Mouse (Mus musculus) forebrain, embryonic 10.5 days (tissue): ENCODE measurements around the gene Fgfr2. TPM values are rescaled to one million over a fixed set of nuclear protein-coding genes. Genes with fewer than 3 reads are reported as not detected.

Experiments used
- DNase-seq: peaks from one replicate; pipeline ENCODE4 v3.0.0-alpha.2; 2017; ENCODE audit warnings: low spot score; ENCODE audit errors: extremely low spot score
- H3K27ac ChIP-seq: fragments of 300-500 bp; sonication (generic); 2 replicates; pipeline ENCODE4 v1.5.1; 2016; ENCODE audit warnings: mild to moderate bottlenecking
- H3K27me3 ChIP-seq: fragments of 300-500 bp; sonication (generic); 2 replicates; pipeline ENCODE4 v1.6.1; 2016; ENCODE audit warnings: mild to moderate bottlenecking; ENCODE audit not compliant: poor library complexity, severe bottlenecking
- H3K36me3 ChIP-seq: fragments of 300-500 bp; sonication (generic); replicated peaks from 2 replicates; pipeline ENCODE4 v1.6.1; 2016; ENCODE audit warnings: mild to moderate bottlenecking, moderate library complexity
- H3K4me1 ChIP-seq: fragments of 300-500 bp; sonication (generic); 2 replicates; pipeline ENCODE4 v1.6.1; 2016
- H3K4me3 ChIP-seq: fragments of 300-500 bp; sonication (generic); 2 replicates; pipeline ENCODE4 v1.5.1; 2016; ENCODE audit warnings: mild to moderate bottlenecking, moderate library complexity
- H3K9me3 ChIP-seq: fragments of 300-500 bp; sonication (generic); 2 replicates; pipeline ENCODE4 v1.6.1; 2016; ENCODE audit warnings: mild to moderate bottlenecking, moderate library complexity
- WGBS: fragments of 180-500 bp; shearing (Covaris S2); methylation state at CpG from one replicate; pipeline ENCODE4 v1.1.7; 2016; 5-methylcytosine and 5-hydroxymethylcytosine counted together
- polyA plus RNA-seq: library from polyadenylated mRNA; unstranded; fragments of >200 nt; fragmentation: Nextera tagmentation; extraction: Ambion mirVana; gene quantifications from 2 replicates; pipeline ENCODE4 v1.2.1, GENCODE M21; 2016

Gene Fgfr2
- polyA plus RNA-seq, 1 experiment from 2014 or later: 55.7 TPM

GRCm38 (mm10) chr7:132891561-132892310 lies 231.4 kb downstream of the Fgfr2 start:
- no peaks in the 10 kb centered on the region for H3K9me3 ChIP-seq
- no peaks in the 10 kb centered on the region for H3K36me3 ChIP-seq
- no peaks in the 10 kb centered on the region for H3K27me3 ChIP-seq
- H3K4me3 ChIP-seq: no peak overlapping the region
- no peak for DNase-seq
- 88% methylated on average over 5 of the region's 5 CpGs for WGBS
- no peak overlapping the region for H3K27ac ChIP-seq
- peaks cover 11% of the 10 kb centered on the region; the same call in 1 of the 2 replicates for H3K4me1 ChIP-seq

- H3K27me3 ChIP-seq: no peaks in the 10 kb centered on the region
- DNase-seq: no peak
- H3K27ac ChIP-seq: no peak overlapping the region
- H3K4me1 ChIP-seq: peaks cover 11% of the 10 kb centered on the region; the same call in 1 of the 2 replicates
- H3K36me3 ChIP-seq: peaks cover 6% of the 10 kb centered on the region; the same call in 1 of the 2 replicates
- H3K4me3 ChIP-seq: no peak overlapping the region
- 92% methylated on average over 5 of the region's 5 CpGs for WGBS
- no peaks in the 10 kb centered on the region for H3K9me3 ChIP-seq
Measured at GRCm38 (mm10) chr7:132890201-132890600, 232.9 kb downstream of the Fgfr2 start.

GRCm38 (mm10) chr7:132889691-132890090 lies 233.5 kb downstream of the Fgfr2 start:
- Histone ChIP-seq H3K4me1 (peaks cover 11% of the 10 kb centered on the region; the same call in 1 of the 2 replicates), H3K4me3 (no peak overlapping the region), H3K27me3 (no peaks in the 10 kb centered on the region), H3K9me3 (no peaks in the 10 kb centered on the region), H3K36me3 (peaks cover 11% of the 10 kb centered on the region), H3K27ac (no peak overlapping the region)
- WGBS: 95% methylated on average over 8 of the region's 8 CpGs
- DNase-seq: no peak

- H3K27me3 ChIP-seq: no peaks in the 10 kb centered on the region
- H3K9me3 ChIP-seq: no peaks in the 10 kb centered on the region
- H3K36me3 ChIP-seq: peaks cover 21% of the 10 kb centered on the region
- peaks cover 11% of the 10 kb centered on the region; the same call in 1 of the 2 replicates for H3K4me1 ChIP-seq
- DNase-seq: no peak
- 67% methylated on average over 4 of the region's 4 CpGs for WGBS
- H3K4me3 ChIP-seq: no peak overlapping the region
- H3K27ac ChIP-seq: no peak overlapping the region
Measured at GRCm38 (mm10) chr7:132888518-132889249, 234.5 kb downstream of the Fgfr2 start.

GRCm38 (mm10) chr7:132888052-132888451 lies 235.1 kb downstream of the Fgfr2 start:
- H3K4me1 ChIP-seq: peaks cover 11% of the 10 kb centered on the region; the same call in 1 of the 2 replicates
- no peaks in the 10 kb centered on the region for H3K9me3 ChIP-seq
- DNase-seq: no peak
- no peak overlapping the region for H3K4me3 ChIP-seq
- peaks cover 27% of the 10 kb centered on the region for H3K36me3 ChIP-seq
- no peak overlapping the region for H3K27ac ChIP-seq
- WGBS: 84% methylated on average over 3 of the region's 3 CpGs
- no peaks in the 10 kb centered on the region for H3K27me3 ChIP-seq

- WGBS: 70% methylated on average over 7 of the region's 7 CpGs
- DNase-seq: no peak
- Histone ChIP-seq H3K36me3 (peaks cover 36% of the 10 kb centered on the region), H3K27ac (peak overlapping the region; percentile 32; the same call in 1 of the 2 replicates), H3K4me1 (peaks cover 11% of the 10 kb centered on the region; the same call in 1 of the 2 replicates), H3K4me3 (no peak overlapping the region), H3K27me3 (no peaks in the 10 kb centered on the region), H3K9me3 (no peaks in the 10 kb centered on the region)
Measured at GRCm38 (mm10) chr7:132887019-132887804, 235.9 kb downstream of the Fgfr2 start.

- H3K4me1 ChIP-seq: peaks cover 11% of the 10 kb centered on the region; the same call in 1 of the 2 replicates
- H3K27ac ChIP-seq: no peak overlapping the region
- H3K4me3 ChIP-seq: no peak overlapping the region
- no peaks in the 10 kb centered on the region for H3K27me3 ChIP-seq
- peaks cover 66% of the 10 kb centered on the region for H3K36me3 ChIP-seq
- WGBS: 91% methylated on average over 7 of the region's 7 CpGs
- H3K9me3 ChIP-seq: no peaks in the 10 kb centered on the region
- DNase-seq: no peak
Measured at GRCm38 (mm10) chr7:132884031-132884430, 239.1 kb downstream of the Fgfr2 start.

GRCm38 (mm10) chr7:132882343-132882742 lies 240.8 kb downstream of the Fgfr2 start:
- no peaks in the 10 kb centered on the region for H3K9me3 ChIP-seq
- no peaks in the 10 kb centered on the region for H3K27me3 ChIP-seq
- 73% methylated on average over 2 of the region's 2 CpGs for WGBS
- H3K36me3 ChIP-seq: peaks cover 83% of the 10 kb centered on the region
- no peak overlapping the region for H3K4me3 ChIP-seq
- no peak for DNase-seq
- no peak overlapping the region for H3K27ac ChIP-seq
- peaks cover 6% of the 10 kb centered on the region; the same call in 1 of the 2 replicates for H3K4me1 ChIP-seq

- DNase-seq: no peak
- H3K4me1 ChIP-seq: no peaks in the 10 kb centered on the region
- H3K36me3 ChIP-seq: peaks cover 99% of the 10 kb centered on the region
- no peak overlapping the region for H3K4me3 ChIP-seq
- no peaks in the 10 kb centered on the region for H3K9me3 ChIP-seq
- 93% methylated on average over 1 of the region's 1 CpGs for WGBS
- H3K27ac ChIP-seq: no peak overlapping the region
- H3K27me3 ChIP-seq: no peaks in the 10 kb centered on the region
Measured at GRCm38 (mm10) chr7:132880276-132880675, 242.9 kb downstream of the Fgfr2 start.

GRCm38 (mm10) chr7:132875391-132876086 lies 247.6 kb downstream of the Fgfr2 start:
- peaks cover 98% of the 10 kb centered on the region for H3K36me3 ChIP-seq
- H3K4me3 ChIP-seq: no peak overlapping the region
- no peaks in the 10 kb centered on the region for H3K27me3 ChIP-seq
- 89% methylated on average over 2 of the region's 2 CpGs for WGBS
- no peak for DNase-seq
- H3K9me3 ChIP-seq: no peaks in the 10 kb centered on the region
- H3K27ac ChIP-seq: no peak overlapping the region
- no peaks in the 10 kb centered on the region for H3K4me1 ChIP-seq

- DNase-seq: no peak
- H3K9me3 ChIP-seq: no peaks in the 10 kb centered on the region
- 95% methylated on average over 2 of the region's 2 CpGs for WGBS
- H3K27me3 ChIP-seq: no peaks in the 10 kb centered on the region
- no peaks in the 10 kb centered on the region for H3K4me1 ChIP-seq
- no peak overlapping the region for H3K27ac ChIP-seq
- H3K4me3 ChIP-seq: no peak overlapping the region
- H3K36me3 ChIP-seq: peaks cover 94% of the 10 kb centered on the region
Measured at GRCm38 (mm10) chr7:132873043-132873442, 250.1 kb downstream of the Fgfr2 start.

GRCm38 (mm10) chr7:132866316-132866715 lies 256.8 kb downstream of the Fgfr2 start:
- no peak for DNase-seq
- Histone ChIP-seq H3K9me3 (no peaks in the 10 kb centered on the region), H3K27me3 (no peaks in the 10 kb centered on the region), H3K27ac (no peak overlapping the region), H3K4me1 (no peaks in the 10 kb centered on the region), H3K4me3 (no peak overlapping the region), H3K36me3 (peaks cover 60% of the 10 kb centered on the region)
- WGBS: 96% methylated on average over 9 of the region's 9 CpGs
